Mouse (Mus musculus): ENCODE data around the gene Rac1.

DNA sequence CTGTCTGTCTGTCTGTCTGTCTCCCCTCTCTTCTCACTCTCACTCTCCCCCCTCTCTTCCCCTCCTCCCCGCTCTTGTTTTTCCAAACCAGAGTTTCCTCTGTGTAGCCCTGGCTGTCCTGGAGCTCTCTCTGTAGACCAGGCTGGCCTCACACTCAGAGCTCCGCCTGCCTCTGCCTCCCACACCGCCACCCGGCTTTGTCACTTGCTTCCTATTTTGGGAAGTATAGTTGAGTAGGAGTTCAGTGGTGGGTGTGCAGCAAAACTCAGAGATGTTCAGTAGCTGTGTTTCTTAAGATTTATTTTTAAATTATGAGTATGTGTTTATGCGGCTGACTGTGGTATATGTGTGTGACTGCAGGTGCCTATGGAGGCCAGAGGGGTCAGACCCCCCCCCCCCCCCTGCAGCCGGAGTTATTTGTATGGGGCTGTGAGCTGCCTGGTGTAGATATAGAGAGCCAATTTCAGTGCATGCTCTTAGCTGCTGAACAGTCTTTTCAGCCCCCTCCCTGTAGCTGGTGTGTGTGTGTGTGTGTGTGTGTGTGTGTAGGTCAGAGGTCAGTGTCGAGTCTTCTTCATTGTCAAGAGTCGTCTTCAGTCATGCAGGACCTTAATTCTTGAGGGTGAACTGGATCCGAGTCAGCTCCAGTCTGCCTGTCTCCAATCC is 55.8 kb downstream of the Rac1 start:
- no peak for TF ChIP-seq CTCF (IDR thresholded peaks at IDR 0.05; ENCODE audit: low read depth, low read length)
- TF ChIP-seq POLR2A (IDR thresholded peaks at IDR 0.05; ENCODE audit: borderline replicate concordance, low read depth, low read length): no peak
